Mouse (Mus musculus): ENCODE measurements around the gene Madcam1. TPM values are rescaled to one million over a fixed set of nuclear protein-coding genes. Genes with fewer than 3 reads are reported as not detected.
A peak's percentile ranks its signal among the peaks of the same experiment; 100 is the strongest.

The Madcam1 gene
- total and polyA plus RNA-seq, 3 experiments: 61.9 to 171 (median 110) TPM

GRCm38 (mm10) chr10:79668771-79669575 lies 4.6 kb downstream of the Madcam1 start, which contains the start of gene Tpgs1:
Tpgs1 (plus strand) TSS chr10:79669369.
- TF ChIP-seq SMC3 (IDR thresholded peaks at IDR 0.05; ENCODE audit: low read depth, low read length) (peak; percentile 69), CTCF (conservative IDR thresholded peaks at IDR 0.05 in 1 of 2, IDR thresholded peaks at IDR 0.05 in 1 of 2; ENCODE audit: low read depth in 2 of 2, low read length in 2 of 2) (peak; percentile 81 to 93), USF2 (conservative IDR thresholded peaks at IDR 0.05; ENCODE audit: low read depth, low read length) (no peak), CHD1 (IDR thresholded peaks at IDR 0.05; ENCODE audit: low read depth, low read length) (no peak), MXI1 (IDR thresholded peaks at IDR 0.05; ENCODE audit: low read depth, low read length) (no peak), NELFE (IDR thresholded peaks at IDR 0.05; ENCODE audit: low read depth, low read length) (no peak), PAX5 (IDR thresholded peaks at IDR 0.05; ENCODE audit: low read length) (no peak), GABPA (IDR thresholded peaks at IDR 0.05; ENCODE audit: insufficient replicate concordance, low read depth, low read length) (peak; percentile 5; the same call in 1 of the 2 replicates), KAT2A (IDR thresholded peaks at IDR 0.05; ENCODE audit: insufficient replicate concordance, low read length) (peak; percentile 86; the same call in 1 of the 2 replicates), JUN (IDR thresholded peaks at IDR 0.05; ENCODE audit: insufficient read depth, low read depth, low read length) (no peak), ETS1 (conservative IDR thresholded peaks at IDR 0.05; ENCODE audit: low read depth, low read length) (no peak), ZKSCAN1 (IDR thresholded peaks at IDR 0.05; ENCODE audit: borderline replicate concordance, low read depth, low read length) (no peak), POLR2A (IDR thresholded peaks at IDR 0.05; ENCODE audit: low read depth, low read length) (peak; percentile 77), ELF1 (IDR thresholded peaks at IDR 0.05; ENCODE audit: low read depth, low read length) (peak; percentile 79), IRF4 (IDR thresholded peaks at IDR 0.05; ENCODE audit: low read depth, low read length) (no peak; the same call in 1 of the 2 replicates), RCOR1 (conservative IDR thresholded peaks at IDR 0.05; ENCODE audit: low read depth, low read length) (peak; percentile 100), MEF2A (IDR thresholded peaks at IDR 0.05; ENCODE audit: borderline replicate concordance, low read depth, low read length) (peak; percentile 73; the same call in 1 of the 2 replicates), EP300 (IDR thresholded peaks at IDR 0.05; ENCODE audit: low read length) (no peak), RAD21 (IDR thresholded peaks at IDR 0.05; ENCODE audit: low read depth, low read length) (peak; percentile 70), SIN3A (IDR thresholded peaks at IDR 0.05; ENCODE audit: low read length) (0 out of 2 replicates have a peak, but pooled peaks have one; percentile 30), MYC (IDR thresholded peaks at IDR 0.05; ENCODE audit: low read depth, low read length) (peak; percentile 23; the same call in 1 of the 2 replicates), NRF1 (IDR thresholded peaks at IDR 0.05; ENCODE audit: low read depth, low read length) (peak; percentile 88), E2F4 (IDR thresholded peaks at IDR 0.05; ENCODE audit: insufficient replicate concordance, low read depth, low read length) (no peak), MAZ (IDR thresholded peaks at IDR 0.05; ENCODE audit: low read depth, low read length) (no peak), ZC3H11A (IDR thresholded peaks at IDR 0.05; ENCODE audit: low read depth, low read length) (no peak), BHLHE40 (IDR thresholded peaks at IDR 0.05; ENCODE audit: low read depth, low read length) (no peak), JUND (conservative IDR thresholded peaks at IDR 0.05; ENCODE audit: low read depth, low read length) (0 out of 2 replicates have a peak, but pooled peaks have one; percentile 19), ZNF384 (IDR thresholded peaks at IDR 0.05; ENCODE audit: low read depth, low read length) (no peak), USF1 (IDR thresholded peaks at IDR 0.05; ENCODE audit: low read depth, low read length) (no peak), HCFC1 (IDR thresholded peaks at IDR 0.05; ENCODE audit: low read depth, low read length) (peak; percentile 85), ZMIZ1 (IDR thresholded peaks at IDR 0.05; ENCODE audit: low read depth, low read length) (no peak; the same call in 1 of the 2 replicates), TCF12 (IDR thresholded peaks at IDR 0.05; ENCODE audit: low read depth, low read length) (peak; percentile 88)
- in situ Hi-C loops (cut with MboI; ENCODE audit: low pct_ligation_motif_present, low pct_unique_long_range_greater_than_20kb, low sequenced_read_pairs): no loop called here
- peak; percentile 88 for DNase-seq (ENCODE audit: extremely low read depth)
- H3K27ac ChIP-seq (ENCODE audit: insufficient read depth, low read depth): peak within 1 kb of the TSS; percentile 78
- no peaks in the 10 kb centered on the region for H3K27me3 ChIP-seq (replicated peaks)
- H3K79me2 ChIP-seq (replicated peaks; ENCODE audit: control insufficient read depth, extremely low read depth, insufficient read depth, poor library complexity, severe bottlenecking): peaks cover 11% of the 10 kb centered on the region; the same call in 1 of the 2 replicates
- H3K4me3 ChIP-seq (replicated peaks in 1 of 3; ENCODE audit: low read depth in 2 of 3, low read length in 2 of 3, poor library complexity in 1 of 3): peak within 1 kb of the TSS; percentile 95 to 97 (median 97)
- peak within 1 kb of the TSS; percentile 98 for H3K9ac ChIP-seq (ENCODE audit: insufficient read depth, low read depth)
- dilution Hi-C loops (cut with MboI; ENCODE audit: extremely low pct_ligation_motif_present, extremely low pct_unique_long_range_greater_than_20kb, low sequenced_read_pairs): no loop called here
- H3K9me3 ChIP-seq (replicated peaks; ENCODE audit: low read length): no peaks in the 10 kb centered on the region
- peak within 1 kb of the TSS; percentile 82 for H3K4me2 ChIP-seq (ENCODE audit: insufficient read depth, low read depth, poor library complexity, severe bottlenecking)
- peaks cover 5 to 36% of the 10 kb centered on the region in 2 experiments for H3K36me3 ChIP-seq (replicated peaks in 1 of 2; ENCODE audit: control insufficient read depth in 1 of 2, insufficient read depth in 1 of 2, low read length in 1 of 2)
- H3K4me1 ChIP-seq (ENCODE audit: control insufficient read depth in 1 of 2, insufficient read depth in 2 of 2): peaks cover 28 to 55% of the 10 kb centered on the region in 2 experiments
